Mouse (Mus musculus): Measurements from ENCODE around the gene Tex19.2.

DNA sequence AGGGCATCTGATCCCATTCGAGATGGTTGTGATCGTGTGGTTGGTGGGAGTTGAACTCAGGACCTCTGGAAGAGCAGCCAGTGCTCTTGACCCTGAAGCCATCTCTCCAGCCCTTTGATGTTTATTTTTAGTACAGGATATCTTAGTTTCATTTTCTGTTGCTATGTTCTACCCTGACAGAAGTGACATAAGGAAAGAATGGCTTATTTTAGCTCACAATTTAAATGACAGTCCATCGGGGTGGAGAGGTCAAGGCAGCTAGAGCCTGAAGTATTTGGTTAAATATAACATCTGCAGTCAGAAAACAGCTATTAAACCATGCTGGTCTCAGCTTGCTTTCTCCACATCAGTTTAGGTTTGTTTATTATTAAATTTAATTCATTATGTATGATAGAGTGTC, 2.7 kb upstream of the Tex19.2 start:
- TF ChIP-seq CTCF (IDR thresholded peaks at IDR 0.05; ENCODE audit: borderline replicate concordance, insufficient read depth, low read depth, low read length) = no peak
- no peak for TF ChIP-seq POLR2A (IDR thresholded peaks at IDR 0.05; ENCODE audit: borderline replicate concordance, insufficient read depth, low read length)
